Mouse (Mus musculus): ENCODE results near the gene Crcp. TPM values are rescaled to one million over a fixed set of nuclear protein-coding genes. Genes with fewer than 3 reads are reported as not detected.

Gene Crcp
- total RNA-seq, 2 experiments from 2014 or later, result 33.9 to 36.6 TPM

DNA sequence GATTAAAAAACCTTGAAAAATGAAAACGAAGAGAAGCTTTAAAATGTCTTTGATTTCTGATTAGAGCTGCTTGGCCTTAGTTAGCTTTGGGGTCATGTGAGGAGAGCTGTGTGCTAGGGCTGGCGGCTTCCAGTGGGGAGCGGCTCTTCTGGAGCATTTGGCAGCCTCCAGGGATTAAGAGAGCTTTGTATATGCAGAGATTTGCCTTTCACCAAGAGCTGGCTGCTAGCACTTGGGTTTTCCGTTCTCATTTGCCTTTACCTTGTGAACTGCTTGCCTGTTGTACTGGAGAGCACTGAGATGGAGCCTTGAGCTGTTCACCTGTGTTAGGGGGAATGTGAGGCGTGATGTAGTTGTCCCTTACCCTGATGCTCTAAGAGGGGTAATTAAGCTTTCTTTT lies 23.4 kb downstream of the Crcp start:
- intact Hi-C loops (cut with DNase I), result no loop called here
- no peak for DNase-seq (ENCODE audit: low spot score in 2 of 2)

DNA sequence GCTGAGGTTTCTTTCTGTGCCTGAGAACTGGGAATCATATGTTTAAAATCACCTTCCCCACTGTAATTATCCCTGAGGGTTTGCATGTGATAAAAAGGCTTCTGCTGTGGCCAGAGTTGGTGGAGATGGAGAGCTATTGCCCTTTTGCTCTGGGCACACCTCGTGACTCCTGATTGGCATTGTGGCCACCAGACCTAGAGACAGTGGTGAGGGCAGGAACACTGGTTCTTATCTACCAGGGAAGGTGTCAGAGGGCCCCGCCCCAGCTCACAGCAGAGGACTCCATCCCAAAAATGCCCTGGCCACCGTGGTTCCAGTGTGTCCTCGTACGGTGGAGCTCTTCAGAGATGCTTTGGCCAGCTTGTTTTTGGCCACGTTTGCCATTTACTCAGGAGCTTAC lies 23.9 kb downstream of the Crcp start:
- no peak for DNase-seq (ENCODE audit: low spot score in 2 of 2)
- intact Hi-C loops (cut with DNase I), result no loop called here

DNA sequence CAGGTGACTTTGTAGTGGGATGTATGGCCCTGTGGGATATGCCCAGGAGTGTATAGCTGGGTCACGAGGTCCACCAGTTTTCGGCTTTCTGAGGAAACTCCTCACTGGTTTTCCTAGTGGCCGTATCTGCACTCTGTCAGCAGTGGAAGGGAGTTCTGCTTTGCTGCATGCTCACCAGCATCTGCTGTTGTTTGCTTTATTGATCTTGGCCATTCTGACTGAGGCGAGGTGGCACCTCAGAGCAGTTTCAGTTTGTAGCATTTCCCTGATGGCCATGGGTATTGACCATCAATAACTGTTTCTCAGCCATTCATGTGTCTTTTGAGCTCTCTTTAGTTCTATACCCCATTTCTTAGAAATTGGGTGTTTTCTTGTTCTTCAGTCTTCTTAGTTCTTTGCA lies 26.6 kb downstream of the Crcp start:
- no peak for DNase-seq (ENCODE audit: low spot score in 2 of 2)
- intact Hi-C loops (cut with DNase I), result no loop called here

DNA sequence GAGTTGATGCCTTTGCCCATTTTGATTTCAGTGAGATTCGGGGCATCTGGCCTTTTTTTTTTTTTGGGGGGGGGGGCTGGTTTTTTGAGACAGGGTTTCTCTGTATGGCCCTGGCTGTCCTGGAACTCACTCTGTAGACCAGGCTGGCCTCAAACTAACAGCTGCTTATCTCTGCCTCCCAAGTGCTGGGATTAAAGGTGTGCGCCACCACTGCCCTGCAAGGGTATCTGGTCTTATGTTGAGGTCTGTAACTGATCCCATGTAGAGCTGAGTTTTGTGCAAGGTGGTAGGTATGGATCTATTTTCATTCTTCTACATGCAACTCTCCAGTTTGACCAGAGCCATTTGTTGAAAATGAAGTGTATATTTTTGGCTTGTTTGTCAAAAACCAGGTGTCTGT lies 27.2 kb downstream of the Crcp start:
- intact Hi-C loops (cut with DNase I), result no loop called here
- no peak for DNase-seq (ENCODE audit: low spot score in 2 of 2)

DNA sequence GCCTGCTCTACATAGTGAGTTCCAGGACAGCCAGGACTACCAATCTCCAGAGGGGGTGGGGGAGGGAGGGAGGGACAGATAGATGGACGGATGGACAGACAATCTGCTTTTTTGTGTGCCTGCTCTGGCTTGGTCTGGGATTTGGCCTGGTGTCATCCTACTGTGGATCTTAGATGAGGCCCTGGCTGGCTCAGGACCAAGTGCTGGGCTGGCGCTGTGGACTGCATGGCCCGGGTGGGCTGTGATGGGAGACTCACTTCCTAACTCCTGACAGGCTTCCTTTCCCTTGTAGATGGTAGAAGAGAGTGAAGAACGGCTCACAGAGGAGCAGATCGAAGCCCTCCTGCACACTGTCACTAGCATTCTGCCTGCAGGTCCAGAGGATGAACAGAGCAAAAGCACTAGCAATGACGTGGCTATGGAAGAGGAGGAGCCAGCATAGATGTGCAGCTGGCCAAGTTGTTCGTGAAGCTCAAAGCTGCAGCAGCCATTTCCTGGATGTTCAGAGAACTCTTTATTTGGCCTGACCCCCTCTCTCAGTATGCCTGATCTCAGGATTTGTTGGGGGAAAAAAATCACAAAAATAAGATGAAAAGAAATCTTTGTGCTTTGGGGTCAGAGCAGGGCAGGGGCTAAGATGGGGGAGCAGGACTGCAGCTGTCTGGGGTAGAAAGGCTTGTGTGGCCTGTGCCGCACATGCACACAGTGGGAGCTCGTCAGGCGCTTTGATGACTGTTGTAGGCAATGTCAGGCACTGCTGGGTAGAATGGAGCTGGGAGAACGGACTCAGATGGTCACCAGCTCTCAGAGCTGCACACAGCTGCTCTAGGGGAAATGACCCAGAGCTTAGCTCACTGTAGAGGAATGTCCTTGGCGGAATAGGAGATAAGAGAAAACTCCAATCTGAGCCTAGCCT lies 30.6 kb downstream of the Crcp start:
- intact Hi-C loops (cut with DNase I), result no loop called here
- no peak for DNase-seq (ENCODE audit: low spot score in 2 of 2)

DNA sequence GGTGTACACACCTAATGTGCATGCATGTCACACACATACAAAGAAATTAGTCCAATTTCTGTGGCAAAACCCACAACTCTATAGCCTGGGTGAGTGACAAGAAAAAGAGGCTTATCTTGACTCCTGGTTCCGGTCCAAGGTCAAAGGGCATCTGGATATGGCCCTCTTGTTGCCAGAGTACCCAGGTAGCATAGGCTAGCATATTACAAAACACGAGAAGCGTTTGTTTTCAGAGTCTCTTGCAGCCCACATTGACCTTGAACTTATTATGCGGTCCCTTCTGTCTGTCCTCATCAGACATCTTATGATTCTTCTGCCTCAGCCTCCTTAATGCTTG lies 31.2 kb downstream of the Crcp start:
- intact Hi-C loops (cut with DNase I), result no loop called here
- DNase-seq (ENCODE audit: low spot score in 2 of 2), result no peak

DNA sequence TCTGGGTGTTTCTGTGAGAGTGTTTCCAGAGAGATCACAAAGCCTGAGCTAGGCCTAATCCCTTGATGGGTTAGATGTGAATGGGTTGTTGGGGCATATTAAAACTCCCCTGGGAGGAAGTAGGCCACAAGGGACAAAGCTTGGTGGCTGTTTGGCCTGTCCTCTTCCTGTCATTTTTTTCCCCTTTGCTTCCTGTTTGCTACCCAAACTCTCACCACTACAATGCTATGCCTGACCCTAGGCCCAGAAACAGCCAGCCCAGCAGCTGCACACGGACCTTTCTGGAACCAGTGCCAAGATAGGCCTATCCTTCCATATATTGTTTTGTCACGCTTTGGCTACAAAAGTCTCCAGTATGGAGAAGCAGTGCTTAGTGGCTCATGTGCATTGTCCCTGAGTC lies 33.0 kb downstream of the Crcp start:
- DNase-seq (ENCODE audit: low spot score in 2 of 2), result no peak
- intact Hi-C loops (cut with DNase I), result no loop called here

DNA sequence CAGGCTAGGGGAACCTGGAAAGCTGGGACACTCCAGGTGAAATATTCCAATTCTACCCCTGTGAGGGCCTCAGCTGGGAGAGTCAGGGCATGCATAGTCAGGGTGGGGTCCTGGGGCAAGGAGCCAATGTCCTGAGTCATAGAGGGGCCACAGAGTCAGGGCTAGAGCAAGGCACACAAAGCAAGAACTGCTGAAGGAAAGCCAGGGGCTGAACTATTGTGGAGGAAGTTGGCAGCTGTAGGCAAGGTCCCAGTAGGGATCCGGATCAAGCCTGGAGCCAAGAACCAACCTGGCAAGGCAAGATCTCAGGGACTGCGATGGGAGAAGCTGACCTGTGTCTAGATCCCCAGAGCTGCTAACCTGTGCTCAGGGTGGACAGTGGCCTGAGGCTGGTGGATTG lies 34.7 kb downstream of the Crcp start:
- intact Hi-C loops (cut with DNase I), result no loop called here

DNA sequence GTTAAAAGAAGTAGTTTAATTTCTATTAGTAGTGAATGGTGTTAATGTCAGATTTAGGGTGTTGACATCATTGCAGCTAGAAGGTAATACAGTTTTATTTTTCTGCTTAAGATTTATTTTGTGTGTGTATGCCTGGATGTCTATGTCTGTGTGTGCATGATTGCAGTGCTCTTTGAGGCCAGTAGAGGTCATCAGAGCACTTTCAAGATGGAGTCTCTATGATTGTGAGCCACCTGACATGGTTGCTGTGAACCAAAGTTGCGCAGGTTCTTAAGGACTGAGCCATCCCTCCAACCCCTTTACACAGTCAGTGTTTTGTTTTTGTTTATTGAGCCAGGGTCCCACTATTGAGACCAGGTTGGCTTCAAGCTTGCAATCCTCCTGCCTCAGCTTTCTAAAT lies 36.5 kb downstream of the Crcp start:
- no peak for DNase-seq (ENCODE audit: low spot score in 2 of 2)
- intact Hi-C loops (cut with DNase I), result no loop called here

More for the DNA sequence above, 34.7 kb downstream of the Crcp start:
- no peak for DNase-seq (ENCODE audit: low spot score in 2 of 2)

DNA sequence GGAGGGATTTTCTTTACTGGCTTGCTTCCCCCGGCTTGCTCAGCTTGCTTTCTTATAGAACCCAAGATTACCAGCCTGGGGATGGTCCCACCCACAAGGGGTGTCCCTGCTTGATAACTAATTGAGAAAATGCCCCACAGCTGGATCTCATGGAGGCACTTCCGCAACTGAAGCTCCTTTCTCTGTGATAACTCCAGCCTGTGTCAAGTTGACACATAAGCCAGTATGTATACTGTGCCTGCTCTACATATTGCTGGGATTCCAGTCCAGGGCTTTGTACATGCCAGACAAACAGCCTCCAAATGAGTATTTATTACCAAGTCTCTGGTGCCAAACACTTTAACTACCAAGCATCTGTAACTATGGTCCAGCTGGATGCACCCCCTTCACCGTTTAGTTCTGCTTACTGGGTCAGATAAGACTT lies 38.8 kb downstream of the Crcp start:
- DNase-seq (ENCODE audit: low spot score in 2 of 2), result no peak
- intact Hi-C loops (cut with DNase I), result no loop called here

DNA sequence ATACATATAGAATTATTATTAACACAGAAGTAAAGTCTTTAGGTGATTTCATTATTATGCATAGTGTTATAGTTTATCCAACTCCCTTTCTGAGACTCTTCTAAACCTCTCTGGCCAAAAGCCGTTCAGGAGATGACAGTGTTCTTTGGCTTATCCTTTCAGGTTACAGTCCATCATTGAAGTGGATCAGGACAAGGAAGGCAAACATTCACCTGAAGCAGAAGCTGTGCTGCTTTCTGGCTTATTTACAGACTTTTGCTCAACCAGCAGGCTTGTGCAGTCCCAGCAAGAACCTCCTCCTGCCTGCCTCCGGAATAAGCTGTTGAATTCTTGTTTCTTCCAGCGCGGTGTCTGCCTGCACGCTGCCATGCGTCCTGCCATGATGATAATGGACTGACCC lies 43.9 kb downstream of the Crcp start, which contains the start of gene Tpst1:
Gene Tpst1, plus strand, starts transcription at position 301 of the 400 bp plus-strand sequence.
- intact Hi-C loops (cut with DNase I), result no loop called here
- no peak for DNase-seq (ENCODE audit: low spot score in 2 of 2)

DNA sequence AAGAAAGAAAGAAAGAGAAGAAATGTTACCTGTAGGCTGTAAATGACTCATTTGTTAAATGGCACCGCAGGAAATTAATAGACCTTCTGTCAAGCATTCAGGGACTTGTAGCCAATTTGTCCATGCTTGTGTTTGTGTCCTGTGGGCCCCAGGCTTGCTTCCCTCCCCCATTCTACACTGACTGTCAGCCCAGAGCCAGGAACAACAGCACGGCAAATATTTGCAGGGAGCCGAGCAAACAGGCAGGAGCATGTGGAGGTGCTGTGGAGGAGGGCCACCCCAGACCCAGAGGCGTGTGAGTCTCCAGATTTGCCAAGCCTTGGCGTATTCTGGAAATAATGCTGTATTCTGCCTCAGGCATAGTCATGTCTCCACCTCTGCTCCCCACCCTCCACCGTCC lies 45.4 kb downstream of the Crcp start:
- intact Hi-C loops (cut with DNase I), result no loop called here

DNA sequence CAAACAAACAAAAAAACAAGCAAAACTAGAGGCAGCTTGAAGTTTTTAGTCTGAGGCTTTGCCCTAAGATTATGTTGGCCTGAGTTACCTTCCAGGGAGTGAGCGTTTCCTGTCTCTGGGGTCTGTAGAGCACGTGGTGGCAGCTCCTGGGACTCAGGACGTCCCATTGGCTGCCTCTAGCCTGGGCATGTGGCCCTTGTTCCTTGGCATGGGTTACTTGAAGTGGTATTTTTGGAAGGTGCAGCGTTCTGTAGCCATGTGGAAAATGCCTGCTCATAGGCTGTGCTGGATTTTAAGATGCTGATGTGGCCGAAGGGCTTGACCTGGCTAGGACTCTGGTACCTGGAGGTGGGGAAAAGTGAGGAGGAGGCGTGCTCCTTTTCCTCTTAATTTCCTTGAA lies 47.3 kb downstream of the Crcp start:
- DNase-seq (ENCODE audit: low spot score in 2 of 2), result no peak
- intact Hi-C loops (cut with DNase I), result no loop called here

More for the DNA sequence above, 45.4 kb downstream of the Crcp start:
- DNase-seq (ENCODE audit: low spot score in 2 of 2), result no peak

DNA sequence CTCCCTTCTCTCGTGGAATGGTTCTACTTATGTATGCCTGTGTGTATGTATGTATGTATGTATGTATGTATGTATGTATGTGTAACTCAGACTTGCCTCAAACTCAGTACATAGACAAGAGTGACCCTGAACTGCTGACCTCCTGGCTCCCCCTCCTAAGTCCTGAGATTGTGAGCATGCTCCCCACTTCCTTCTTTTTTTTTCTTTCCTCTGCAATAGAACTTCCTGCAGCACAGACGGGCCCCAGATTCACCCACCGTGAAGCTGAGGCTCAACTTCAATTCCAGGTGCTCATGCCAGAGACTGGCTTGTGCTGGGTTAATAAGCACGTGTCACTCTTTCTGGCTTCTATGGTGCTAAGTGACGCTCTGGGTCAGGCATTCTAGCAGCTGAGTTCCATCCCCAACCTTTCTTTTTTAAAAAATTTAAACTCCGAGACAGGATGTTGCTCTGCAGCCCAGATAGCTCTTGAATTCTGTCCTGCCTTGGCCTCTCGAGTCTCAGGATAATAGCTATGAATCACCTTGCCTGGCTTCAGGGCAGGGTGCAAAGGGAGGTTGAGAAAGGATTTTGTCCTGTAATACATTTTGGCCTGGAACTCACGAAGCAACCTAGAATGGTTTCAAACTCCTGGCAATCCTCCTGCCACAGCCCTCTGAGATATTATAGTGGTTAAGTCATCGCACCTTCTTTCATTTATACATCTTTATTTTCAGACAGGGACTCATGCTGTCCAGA lies 49.2 kb downstream of the Crcp start:
- DNase-seq (ENCODE audit: low spot score in 2 of 2), result no peak
- intact Hi-C loops (cut with DNase I), result no loop called here

DNA sequence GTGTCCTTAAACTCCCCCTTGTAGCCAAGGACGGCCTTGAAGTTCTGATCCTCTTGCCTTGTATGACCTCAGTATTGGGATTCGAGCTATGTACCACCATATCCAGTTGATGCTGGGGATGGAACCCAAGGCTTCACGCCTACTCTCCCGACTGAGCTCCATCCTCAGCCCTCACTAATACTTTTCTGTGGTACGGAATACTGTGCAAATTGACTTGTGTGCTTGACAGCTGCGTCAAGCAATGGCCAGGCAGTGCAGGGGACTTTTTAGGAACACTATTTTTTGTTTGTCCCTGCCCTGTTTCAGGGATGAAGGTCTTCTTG lies 49.7 kb downstream of the Crcp start:
- DNase-seq (ENCODE audit: low spot score in 2 of 2), result no peak
- intact Hi-C loops (cut with DNase I), result no loop called here

DNA sequence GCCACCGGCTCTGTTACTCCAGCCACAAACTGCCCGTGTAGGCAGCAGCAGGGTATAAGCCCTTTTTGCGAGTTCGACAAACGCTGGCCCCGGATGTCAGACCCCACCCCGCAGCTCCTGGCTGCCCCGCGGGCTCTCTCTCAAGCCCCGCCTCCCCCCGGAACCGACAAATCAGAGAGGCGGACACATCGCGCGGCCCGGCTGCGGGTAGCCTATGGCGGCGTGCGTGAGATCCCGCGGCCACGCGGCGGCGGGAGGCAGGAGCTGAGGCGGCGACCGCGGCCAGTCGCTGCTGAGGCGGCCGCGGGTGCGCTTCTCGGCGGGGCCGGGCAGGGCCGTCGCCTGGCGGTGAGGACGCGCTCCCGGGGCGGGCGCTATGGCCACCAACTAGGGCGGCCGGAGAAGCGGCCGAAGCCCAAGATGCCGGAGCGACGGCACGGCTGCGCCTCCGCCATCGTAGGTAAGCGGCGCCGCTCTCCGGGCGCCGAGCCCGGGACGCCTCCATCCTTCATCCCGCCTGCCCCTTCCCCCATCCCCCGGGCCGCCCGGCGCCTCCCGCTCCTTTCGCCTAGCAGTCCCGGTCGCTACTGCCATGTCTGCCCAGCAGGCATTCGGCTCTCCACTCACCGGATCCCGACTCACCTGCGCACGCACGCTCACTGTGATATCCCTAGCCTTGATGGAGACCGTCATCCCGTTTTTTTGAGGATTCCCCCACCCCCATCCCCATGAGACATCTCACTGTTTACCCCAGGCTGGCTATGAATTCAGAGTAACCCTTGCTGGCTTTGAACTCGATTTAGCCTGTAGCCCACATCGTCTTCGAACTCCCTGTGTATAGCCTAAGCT lies 50.3 kb downstream of the Crcp start:
- intact Hi-C loops (cut with DNase I), result no loop called here
- peak; percentile 94 to 96 for DNase-seq (ENCODE audit: low spot score in 2 of 2)

DNA sequence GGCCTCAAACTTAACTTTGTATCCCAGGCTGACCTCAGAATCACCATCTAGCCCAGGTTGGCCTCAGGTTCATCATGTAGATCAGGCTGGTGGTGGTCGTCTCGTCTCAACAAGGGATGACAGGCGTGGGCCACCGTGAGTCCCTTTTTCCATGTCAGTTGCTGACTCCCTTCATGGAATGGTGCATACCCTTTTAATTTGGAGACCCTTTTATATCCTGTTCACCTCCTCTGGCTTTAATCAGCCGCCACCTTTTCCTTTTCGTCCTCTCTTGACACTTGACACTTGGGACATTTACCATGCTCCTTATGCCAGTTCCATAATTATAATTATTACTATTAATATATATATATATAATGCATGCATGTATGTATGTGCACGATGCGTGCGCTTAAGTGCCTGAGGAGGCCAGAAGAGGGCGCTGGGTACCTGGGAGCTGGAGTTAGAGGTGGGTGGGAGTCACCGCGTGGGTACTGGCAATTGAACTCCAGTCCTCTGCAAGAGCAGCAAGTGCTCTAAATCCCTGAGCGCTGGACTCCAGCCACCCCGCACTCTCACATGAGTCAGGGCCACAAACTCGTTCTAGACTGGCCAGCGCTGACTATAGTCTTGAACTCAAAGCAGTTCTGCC lies 51.1 kb downstream of the Crcp start:
- DNase-seq (ENCODE audit: low spot score in 2 of 2), result no peak
- intact Hi-C loops (cut with DNase I), result no loop called here

DNA sequence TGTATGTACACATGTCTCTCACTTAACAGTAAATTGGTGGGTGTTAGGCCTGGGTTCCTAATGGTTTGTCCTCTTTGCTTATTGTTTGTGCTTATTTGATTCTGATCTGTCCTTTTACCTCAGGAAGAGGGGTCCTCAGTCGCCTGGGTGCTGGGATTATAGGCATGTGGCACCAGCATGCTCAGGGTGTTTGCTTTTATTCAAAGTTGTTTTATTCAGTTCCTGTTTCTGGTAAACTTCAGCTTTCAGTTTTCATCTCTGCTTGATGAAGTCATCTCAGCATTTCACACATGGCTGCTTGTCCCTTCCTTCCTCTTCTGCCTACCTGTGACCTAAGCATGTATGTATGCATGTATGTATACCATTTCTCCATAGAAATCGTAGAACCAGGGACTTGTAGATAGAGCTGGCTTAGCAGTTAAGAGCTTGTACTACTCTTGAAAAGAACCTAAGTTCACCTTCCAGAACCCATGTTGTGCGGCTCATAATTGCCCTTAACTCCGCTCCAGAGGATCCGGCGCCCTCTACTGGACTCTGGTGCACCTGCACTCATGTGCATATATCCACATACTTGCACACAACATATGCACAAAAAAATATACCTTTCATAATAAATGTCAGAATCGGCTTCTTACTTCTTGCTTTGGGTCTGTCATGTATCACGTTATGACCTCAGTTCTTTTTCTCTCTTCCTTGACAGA lies 52.2 kb downstream of the Crcp start:
- intact Hi-C loops (cut with DNase I), result no loop called here
- no peak for DNase-seq (ENCODE audit: low spot score in 2 of 2)

DNA sequence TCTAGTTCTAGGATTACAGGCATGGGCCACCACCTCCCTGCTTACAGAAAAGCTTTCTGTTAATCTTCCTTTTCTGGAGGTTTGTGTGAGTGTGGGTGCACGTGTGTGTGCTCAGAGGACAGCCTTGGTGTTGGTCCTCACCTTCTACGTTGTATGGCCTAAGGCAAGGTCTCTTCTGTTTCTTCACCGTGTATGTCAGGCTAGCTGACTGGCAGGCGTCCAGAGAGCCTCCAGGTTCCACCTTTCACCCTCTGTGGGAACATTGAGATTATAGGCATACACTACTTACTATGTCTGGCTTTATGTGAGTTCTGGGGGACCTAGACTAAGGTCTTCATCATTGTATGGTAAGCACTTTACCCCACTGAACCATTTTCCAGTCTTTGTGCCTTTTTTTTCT lies 53.3 kb downstream of the Crcp start:
- no peak for DNase-seq (ENCODE audit: low spot score in 2 of 2)
- intact Hi-C loops (cut with DNase I), result no loop called here
